Mouse (Mus musculus) Patski (cell line): ENCODE data around the gene Mrpl37. TPM values are rescaled to one million over a fixed set of nuclear protein-coding genes. Genes with fewer than 3 reads are reported as not detected.
A peak's percentile ranks its signal among the peaks of the same experiment; 100 is the strongest.

Experiments
- ATAC-seq: fragments of 100-300 bp; one replicate; pipeline ENCODE4 v1.8.0; 2021
- CTCF ChIA-PET: fragments of 350-600 bp; sonication (Branson Sonifier 250); formaldehyde crosslinking; loops from one replicate; lab custom pipeline; 2022; ENCODE audit warnings: inconsistent platforms; lab: Charles Lee
- POLR2A ChIA-PET: fragments of 350-600 bp; sonication (Branson Sonifier 250); formaldehyde crosslinking; loops from one replicate; lab custom pipeline; 2022; ENCODE audit warnings: antibody characterized with exemption, inconsistent platforms; lab: Charles Lee
- DNase-seq: peaks from one replicate; pipeline ENCODE4 v3.0.0-alpha.2; 2011; ENCODE audit warnings: low read depth, low spot score
- H3K27me3 ChIP-seq: fragments of 371-371 bp; one replicate; pipeline ENCODE4 v1.5.1; 2021
- CTCF ChIP-seq: fragments of 100-300 bp; IDR thresholded peaks from one replicate; pipeline ENCODE4 v1.5.1; 2021
- in situ Hi-C: fragments of 300-500 bp; cut with MboI; formaldehyde crosslinking; loops from 3 replicates; pipeline ENCODE4 v1.11.1; 2018; ENCODE audit warnings: low pct_unique_long_range_greater_than_20kb, mixed read lengths
- polyA plus RNA-seq: library from polyadenylated mRNA; unstranded; gene quantifications from one replicate; pipeline ENCODE4 v1.2.3, GENCODE M21; 2021

Mrpl37 gene
- polyA plus RNA-seq, 1 experiment from 2014 or later = 48.8 TPM

DNA sequence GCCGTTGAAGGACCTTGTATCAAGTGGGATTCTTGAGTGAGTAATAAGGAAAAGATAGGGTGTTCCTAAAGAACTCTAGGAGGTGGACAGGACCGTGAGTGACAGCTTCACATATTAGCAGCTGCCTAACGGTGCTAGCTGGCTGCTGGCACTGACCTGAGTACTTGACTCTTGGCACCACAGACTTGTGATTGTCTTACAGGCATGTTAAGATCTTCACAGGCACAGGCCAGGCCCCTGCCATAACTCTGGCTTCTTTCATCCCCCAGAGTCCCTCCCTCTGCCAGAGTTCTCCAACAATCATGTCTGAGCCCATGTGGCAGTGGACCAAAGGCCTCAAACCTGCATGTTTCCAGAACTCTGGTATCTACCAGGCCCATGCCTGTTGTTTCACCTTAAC is 48.1 kb downstream of the Mrpl37 start:
- TF ChIP-seq CTCF = no peak
- H3K27me3 ChIP-seq = no peaks in the 10 kb centered on the region
- ChIA-PET CTCF (no interaction called here), POLR2A (interaction anchor here (0.6 kb wide), 1 partner anchor 81 kb away, joined by 4 read pairs; no protein-coding TSS in a partner anchor)
- DNase-seq (no peak), ATAC-seq (no peak)
- in situ Hi-C loops = no loop called here

DNA sequence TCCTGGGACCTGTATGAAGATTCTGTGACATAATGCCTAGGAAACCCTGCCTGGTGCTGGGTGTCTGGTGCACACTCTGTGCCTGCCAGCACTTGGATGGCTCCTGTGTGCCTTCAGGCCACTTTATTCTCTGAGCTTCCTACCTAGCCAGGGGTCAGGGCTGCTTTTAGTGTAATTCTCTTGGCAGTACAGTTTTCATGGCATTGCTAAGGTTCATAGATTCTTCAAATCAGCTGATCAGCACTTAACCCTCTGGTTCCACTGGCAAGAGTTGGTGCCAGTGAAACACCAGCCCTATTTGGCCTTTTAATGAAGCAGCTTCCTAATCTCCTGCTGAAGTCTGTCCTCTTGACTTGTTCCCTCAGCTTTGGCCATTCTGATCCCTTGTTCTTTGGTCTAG is 49.4 kb downstream of the Mrpl37 start:
- ChIA-PET POLR2A (no interaction called here), CTCF (interaction anchor here (1.3 kb wide), 1 partner anchor 27 kb away, joined by 3 read pairs; no protein-coding TSS in a partner anchor)
- ATAC-seq (no peak), DNase-seq (no peak)
- in situ Hi-C loops = no loop called here
- H3K27me3 ChIP-seq = no peaks in the 10 kb centered on the region
- no peak for TF ChIP-seq CTCF

DNA sequence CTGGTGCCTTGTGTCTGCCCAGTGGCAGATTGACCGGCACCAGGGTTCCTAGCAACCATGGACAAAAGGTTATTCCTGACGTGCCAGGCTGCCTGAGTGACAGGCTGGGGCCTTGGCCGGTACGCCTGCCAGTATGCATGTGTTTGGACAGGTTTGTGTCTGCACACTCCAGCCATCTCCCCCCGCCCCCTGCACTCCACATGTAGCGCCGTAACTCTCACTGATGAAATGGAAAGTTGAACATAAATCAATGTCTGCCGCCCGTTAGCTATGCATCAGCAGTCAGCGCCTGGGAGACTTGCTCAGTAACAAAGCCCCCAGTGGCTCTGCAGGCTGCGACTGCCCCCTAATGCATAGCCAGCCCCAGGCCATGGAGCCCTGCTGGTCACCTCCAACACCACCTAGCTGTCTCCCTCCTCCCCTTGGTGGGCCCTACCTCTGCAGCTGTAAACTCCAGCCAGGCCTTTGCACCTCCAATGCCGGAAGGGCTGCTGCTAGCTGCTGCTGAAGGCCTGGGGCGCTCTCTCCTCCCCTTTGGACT is 50.6 kb downstream of the Mrpl37 start:
- no peak for TF ChIP-seq CTCF
- POLR2A ChIA-PET = no interaction called here
- ATAC-seq (no peak), DNase-seq (no peak)
- H3K27me3 ChIP-seq = no peaks in the 10 kb centered on the region
- in situ Hi-C loops = no loop called here
- CTCF ChIA-PET = interaction anchor here (1.3 kb wide), 1 partner anchor 26 kb away, joined by 3 read pairs; no protein-coding TSS in a partner anchor

DNA sequence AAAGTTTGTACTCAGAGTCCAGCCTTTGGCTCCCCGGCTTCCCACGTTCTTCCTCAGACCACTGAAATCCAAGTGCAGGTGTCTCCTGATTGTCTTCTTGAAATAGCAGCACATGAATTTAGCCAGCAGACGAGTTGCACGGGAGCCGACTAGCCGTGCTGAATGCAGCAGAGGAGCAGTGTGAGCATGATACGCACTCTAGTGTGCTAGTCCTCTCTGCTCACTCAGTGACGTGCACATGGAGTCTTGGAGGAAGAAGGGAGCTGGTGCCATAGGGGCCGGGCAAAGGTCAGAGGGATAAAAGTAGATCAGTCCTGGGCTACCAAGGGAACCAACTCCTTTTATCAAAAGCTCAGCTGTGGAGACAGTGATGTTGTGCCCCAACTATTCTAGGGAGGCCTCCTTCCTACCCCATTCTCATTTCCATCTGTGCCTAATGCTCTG is 52.8 kb downstream of the Mrpl37 start:
- ATAC-seq = no peak
- ChIA-PET POLR2A (no interaction called here), CTCF (interaction anchor here (1.6 kb wide), 2 partner anchors 11 to 29 kb away, joined by 3 read pairs; no protein-coding TSS in a partner anchor)
- DNase-seq = no peak
- no peaks in the 10 kb centered on the region for H3K27me3 ChIP-seq
- no peak for TF ChIP-seq CTCF
- in situ Hi-C loops = no loop called here

DNA sequence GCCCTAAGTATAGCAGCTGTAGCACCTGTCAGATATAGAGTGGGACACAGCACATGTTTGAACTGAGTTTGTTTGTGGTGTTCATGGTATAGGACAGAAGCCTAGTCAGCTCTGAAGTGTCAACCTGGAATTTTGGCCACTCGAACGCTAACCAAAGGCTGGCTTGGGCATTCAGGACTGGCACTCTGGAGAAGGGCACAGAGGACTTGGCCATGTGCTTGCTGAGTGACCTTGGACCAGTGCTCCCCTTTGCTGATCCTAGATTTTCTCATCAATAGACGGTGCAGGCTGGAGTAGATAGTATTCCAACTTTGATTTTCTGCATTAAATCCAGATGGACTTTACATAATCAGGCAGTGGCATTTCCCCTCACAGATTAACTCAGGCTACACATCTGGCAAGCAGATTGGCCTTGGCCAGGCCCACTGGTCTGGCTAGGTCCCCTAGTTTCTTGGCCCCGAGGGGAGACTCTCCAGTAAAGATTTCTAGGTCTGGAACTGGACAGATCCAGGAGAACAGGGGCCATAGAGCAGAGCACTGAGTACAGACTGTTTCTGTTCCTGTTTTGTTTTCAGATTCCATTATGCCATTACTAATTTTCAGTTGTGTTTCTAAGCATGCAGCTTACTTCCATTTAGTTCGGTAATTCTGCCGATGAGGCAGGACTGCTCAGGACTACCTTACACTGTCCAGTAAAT is 53.4 kb downstream of the Mrpl37 start:
- ATAC-seq = no peak
- no peak for TF ChIP-seq CTCF
- no peak for DNase-seq
- ChIA-PET POLR2A (no interaction called here), CTCF (interaction anchor here (1.6 kb wide), 1 partner anchor 10 kb away, joined by 3 read pairs; no protein-coding TSS in a partner anchor)
- in situ Hi-C loops = no loop called here
- H3K27me3 ChIP-seq = no peaks in the 10 kb centered on the region

DNA sequence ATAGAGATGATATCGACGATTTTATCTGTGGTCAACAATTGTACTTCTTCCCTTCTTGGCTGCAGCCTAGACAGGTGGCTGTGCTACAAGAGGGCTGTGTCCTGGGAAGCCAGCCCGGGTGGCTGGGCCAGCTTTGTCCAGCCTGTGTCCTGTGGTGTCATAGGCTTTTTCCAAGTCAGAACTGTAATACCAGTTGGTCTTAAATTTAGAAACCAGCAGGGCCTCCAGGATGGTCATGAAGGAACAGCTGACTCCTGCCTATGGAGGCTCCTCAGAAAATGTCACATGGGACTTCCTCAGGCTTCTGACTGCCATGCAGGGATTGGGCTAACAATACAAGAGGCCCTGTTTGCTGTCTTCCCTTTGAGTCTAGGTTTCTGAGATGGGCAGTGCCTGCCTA is 54.1 kb downstream of the Mrpl37 start:
- ChIA-PET CTCF (no interaction called here), POLR2A (no interaction called here)
- no peak for TF ChIP-seq CTCF
- in situ Hi-C loops = no loop called here
- DNase-seq (no peak), ATAC-seq (no peak)
- H3K27me3 ChIP-seq = no peaks in the 10 kb centered on the region

DNA sequence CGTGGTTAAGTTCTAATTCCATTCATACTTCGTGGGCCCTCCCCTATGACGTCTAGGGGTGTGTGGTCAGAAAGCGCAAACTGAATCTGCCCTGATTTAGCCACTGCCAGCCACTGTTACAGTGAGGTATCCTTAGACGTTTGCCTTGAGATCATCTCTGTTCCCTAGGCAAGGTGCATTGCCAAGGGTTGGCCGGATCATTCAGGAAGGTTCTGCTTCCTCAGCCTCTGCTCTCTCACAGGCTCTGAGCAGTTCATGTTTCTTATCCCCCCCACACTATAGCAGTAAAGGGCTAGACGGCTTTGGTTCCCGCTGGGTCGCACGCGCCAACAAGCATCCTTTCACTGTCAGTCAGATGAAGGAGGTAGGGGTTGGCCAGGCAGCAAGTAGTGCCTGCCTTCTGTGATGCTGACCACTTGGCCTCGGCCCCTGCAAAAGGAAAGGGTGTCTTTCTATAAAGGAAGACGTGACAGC is 54.6 kb downstream of the Mrpl37 start:
- TF ChIP-seq CTCF = no peak
- ATAC-seq = peak; percentile 89
- ChIA-PET CTCF (no interaction called here), POLR2A (no interaction called here)
- H3K27me3 ChIP-seq = no peaks in the 10 kb centered on the region
- in situ Hi-C loops = no loop called here
- DNase-seq = peak; percentile 60

DNA sequence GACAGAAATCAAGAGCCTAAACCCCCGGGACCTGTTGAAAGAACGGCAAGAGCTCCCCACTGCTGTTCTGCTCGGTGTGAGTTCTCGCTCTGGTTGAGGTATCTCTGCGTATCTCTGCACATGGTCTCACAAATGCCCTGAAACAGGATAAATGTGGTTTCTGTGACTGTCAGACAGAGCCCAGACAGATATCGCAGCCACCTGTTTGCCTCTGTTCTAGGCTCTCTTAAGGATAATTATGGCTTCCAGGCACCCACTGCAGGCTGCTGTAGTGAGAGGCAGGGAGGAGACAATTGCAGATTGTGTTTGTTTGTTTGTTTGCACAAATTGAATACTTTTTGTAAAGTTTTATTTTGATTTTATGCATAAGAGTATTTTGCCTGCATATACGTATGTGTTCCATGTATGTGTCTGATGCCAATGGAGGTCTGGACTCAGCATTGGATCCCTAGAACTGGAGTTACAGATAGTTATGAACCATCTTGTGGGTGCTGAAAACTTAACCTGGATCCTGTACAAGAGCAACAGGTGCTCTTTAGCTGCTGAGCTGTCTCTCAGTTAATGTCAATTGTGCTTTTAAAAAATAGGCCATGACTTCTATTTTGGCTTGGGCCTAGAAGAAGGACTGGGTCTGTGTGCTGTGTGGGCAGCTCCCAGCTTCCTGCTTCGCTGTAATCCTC is 55.2 kb downstream of the Mrpl37 start:
- ChIA-PET POLR2A (no interaction called here), CTCF (no interaction called here)
- TF ChIP-seq CTCF = no peak
- in situ Hi-C loops = no loop called here
- ATAC-seq (no peak), DNase-seq (no peak)
- no peaks in the 10 kb centered on the region for H3K27me3 ChIP-seq

DNA sequence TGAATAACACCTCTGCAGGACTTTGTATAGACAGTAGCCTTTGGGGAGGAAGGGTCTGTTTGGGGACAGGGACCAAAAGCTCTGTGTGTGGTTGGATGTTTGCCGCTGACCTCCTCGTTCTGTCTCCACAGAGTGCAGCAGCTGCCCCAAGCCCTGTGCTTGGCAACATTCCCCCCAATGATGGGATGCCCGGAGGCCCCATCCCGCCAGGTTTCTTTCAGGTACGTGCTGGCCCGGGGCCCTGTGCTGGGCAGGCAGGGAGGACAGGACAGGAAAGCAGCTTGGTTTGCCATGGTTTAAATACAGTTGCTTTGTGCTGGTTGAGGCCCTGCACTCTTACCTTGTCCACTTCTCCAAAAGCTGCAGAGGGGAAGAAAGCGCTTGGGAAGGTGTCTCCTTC is 57.1 kb downstream of the Mrpl37 start:
- DNase-seq (no peak), ATAC-seq (no peak)
- ChIA-PET CTCF (no interaction called here), POLR2A (no interaction called here)
- TF ChIP-seq CTCF = no peak
- H3K27me3 ChIP-seq = no peaks in the 10 kb centered on the region
- in situ Hi-C loops = no loop called here

DNA sequence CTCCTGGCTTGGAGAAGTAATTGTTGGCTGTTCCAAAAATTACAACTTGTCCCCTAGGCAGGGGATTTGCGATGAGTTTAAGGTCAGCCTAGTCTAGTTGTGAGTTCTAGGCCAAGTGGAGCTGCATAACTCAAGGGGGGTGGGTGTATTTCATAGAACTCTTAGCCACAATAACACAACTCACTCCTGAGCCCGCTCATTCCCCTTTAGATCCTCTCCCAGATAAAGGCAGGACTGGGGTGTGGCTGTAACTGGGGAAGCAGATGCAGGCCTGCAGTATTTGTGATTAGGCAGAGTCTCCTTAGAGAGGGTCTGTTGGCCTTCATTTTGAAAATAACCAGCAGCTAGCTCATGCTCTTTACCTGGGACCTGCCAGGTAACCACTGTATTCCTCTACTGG is 58.5 kb downstream of the Mrpl37 start:
- POLR2A ChIA-PET = no interaction called here
- TF ChIP-seq CTCF = no peak
- no peak for DNase-seq
- CTCF ChIA-PET = no interaction called here
- ATAC-seq = no peak
- no peaks in the 10 kb centered on the region for H3K27me3 ChIP-seq
- in situ Hi-C loops = no loop called here

DNA sequence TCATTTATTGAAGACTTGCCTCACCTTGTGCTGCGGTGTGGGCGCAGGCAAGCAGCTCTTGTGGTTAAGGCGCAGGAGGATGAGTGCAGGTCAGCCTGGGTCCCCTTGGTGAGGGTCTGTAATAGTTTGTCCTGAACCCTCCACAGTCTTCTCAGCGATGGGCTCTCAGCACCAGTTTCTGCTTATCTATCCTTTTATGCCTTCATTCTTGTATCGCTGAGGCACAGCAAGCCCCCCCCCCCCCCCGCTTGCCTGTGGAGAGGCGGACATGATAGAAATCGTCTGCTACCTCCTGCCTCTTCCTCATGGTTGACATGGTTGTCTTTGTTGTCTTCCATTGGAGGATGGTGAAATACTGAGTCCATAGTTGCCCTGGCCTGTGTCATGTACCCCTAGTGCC is 59.3 kb downstream of the Mrpl37 start:
- TF ChIP-seq CTCF = no peak
- no peak for DNase-seq
- in situ Hi-C loops = no loop called here
- POLR2A ChIA-PET = no interaction called here
- H3K27me3 ChIP-seq = no peaks in the 10 kb centered on the region
- no peak for ATAC-seq
- CTCF ChIA-PET = no interaction called here
